Mouse (Mus musculus) gastrocnemius, postnatal 36 days (tissue): ENCODE results near the gene Glt28d2. TPM values are rescaled to one million over a fixed set of nuclear protein-coding genes. Genes with fewer than 3 reads are reported as not detected.
"Not testable (repeated sequence)": the region's sequence is repeated elsewhere in the genome, so short reads cannot be mapped to it uniquely, and the experiment has no call there.

Source experiments
- DNase-seq, 2 experiments: peaks; one replicate each; pipeline ENCODE4 v3.0.0; 2022
- intact Hi-C: fragments of 180-260 bp; cut with DNase I; formaldehyde crosslinking; loops from one replicate; pipeline ENCODE4 v1.15.1; 2025
- long read RNA-seq, 2 experiments: library from polyadenylated mRNA; stranded (forward); transcript quantifications; one replicate each; pipeline ENCODE4 v2.0.0; 2021
- total RNA-seq, 2 experiments: library from RNA; stranded (reverse); gene quantifications; 2 replicates each; pipeline ENCODE4 v1.2.3; 2021

The Glt28d2 gene
- total RNA-seq = 1 to 10 TPM; 5.3 to 8.5 TPM
- long read RNA-seq, experiment 1, partial matches to known transcripts = 0 of 3 reads
- long read RNA-seq, experiment 1, other reads (novel, unspliced or antisense) = 1 of 3 reads
- long read RNA-seq, experiment 2, transcript Glt28d2-201 (2 exons, 2,732 nt) = major isoform, 8 of 11 reads
- long read RNA-seq, experiment 2, partial matches to known transcripts = 0 of 11 reads
- long read RNA-seq, experiment 2, other reads (novel, unspliced or antisense) = 3 of 11 reads

GRCm38 (mm10) chr3:85887239-85887827, at the start of gene Glt28d2, which contains the start of gene Gm37240:
Glt28d2 (minus strand) TSS chr3:85887516.
Gm37240 (minus strand) TSS chr3:85887518.
- intact Hi-C loops = no loop called here
- peak; percentile 71 to 82 for DNase-seq

- intact Hi-C loops = no loop called here
- no peak for DNase-seq
Observed at GRCm38 (mm10) chr3:85933586-85933985, 46.3 kb upstream of the Glt28d2 start.

GRCm38 (mm10) chr3:85931859-85932258, 44.5 kb upstream of the Glt28d2 start:
- intact Hi-C loops = no loop called here
- DNase-seq = no peak

- DNase-seq = no peak
- intact Hi-C loops = no loop called here
Observed at GRCm38 (mm10) chr3:85930671-85931255, 43.4 kb upstream of the Glt28d2 start.

GRCm38 (mm10) chr3:85929711-85930110, 42.4 kb upstream of the Glt28d2 start:
- no peak for DNase-seq
- intact Hi-C loops = loop anchor here (10.0 kb wide), 1 partner anchor 1005 kb away; no protein-coding TSS in a partner anchor

- intact Hi-C loops = loop anchor here (10.0 kb wide), 1 partner anchor 1003 kb away; no protein-coding TSS in a partner anchor
- DNase-seq = peak; percentile 29 to 46
Observed at GRCm38 (mm10) chr3:85928140-85928611, 40.9 kb upstream of the Glt28d2 start.

- intact Hi-C loops = loop anchor here (10.0 kb wide), 1 partner anchor 1002 kb away; no protein-coding TSS in a partner anchor
Observed at GRCm38 (mm10) chr3:85927296-85927695, 40.0 kb upstream of the Glt28d2 start.

GRCm38 (mm10) chr3:85923954-85924945, 36.9 kb upstream of the Glt28d2 start:
- DNase-seq = peak; percentile 74 to 76
- intact Hi-C loops = loop anchor here (5.0 to 10.0 kb wide), 3 partner anchors 203 to 999 kb away; partner anchors contain the start of gene Gatb

More at GRCm38 (mm10) chr3:85927296-85927695, 40.0 kb upstream of the Glt28d2 start:
- no peak for DNase-seq

- intact Hi-C loops = loop anchor here (5.0 to 10.0 kb wide), 3 partner anchors 204 to 999 kb away; partner anchors contain the start of gene Gatb
- no peak for DNase-seq
Observed at GRCm38 (mm10) chr3:85923343-85923742, 36.0 kb upstream of the Glt28d2 start.

- peak in 1 of 2 experiments; percentile 9 for DNase-seq
- intact Hi-C loops = loop anchor here (5.0 to 10.0 kb wide), 3 partner anchors 205 to 998 kb away; partner anchors contain the start of gene Gatb
Observed at GRCm38 (mm10) chr3:85922331-85922730, 35.0 kb upstream of the Glt28d2 start.

- intact Hi-C loops = loop anchor here (5.0 to 10.0 kb wide), 3 partner anchors 207 to 996 kb away; partner anchors contain the start of gene Gatb
- not testable (repeated sequence) for DNase-seq
Observed at GRCm38 (mm10) chr3:85920671-85921070, 33.4 kb upstream of the Glt28d2 start.

GRCm38 (mm10) chr3:85917600-85917999, 30.3 kb upstream of the Glt28d2 start:
- intact Hi-C loops = no loop called here
- DNase-seq = peak in 1 of 2 experiments; percentile 21

- intact Hi-C loops = no loop called here
- DNase-seq = no peak
Observed at GRCm38 (mm10) chr3:85914806-85915205, 27.5 kb upstream of the Glt28d2 start.

- no peak for DNase-seq
- intact Hi-C loops = no loop called here
Observed at GRCm38 (mm10) chr3:85907136-85907535, 19.8 kb upstream of the Glt28d2 start.

GRCm38 (mm10) chr3:85904371-85904770, 17.1 kb upstream of the Glt28d2 start:
- no peak for DNase-seq
- intact Hi-C loops = no loop called here

GRCm38 (mm10) chr3:85895020-85895419, 7.7 kb upstream of the Glt28d2 start:
- intact Hi-C loops = no loop called here
- no peak for DNase-seq

GRCm38 (mm10) chr3:85891571-85891970, 4.3 kb upstream of the Glt28d2 start:
- DNase-seq = no peak
- intact Hi-C loops = no loop called here

GRCm38 (mm10) chr3:85888221-85888671, 930 bp upstream of the Glt28d2 start:
- intact Hi-C loops = no loop called here
- peak; percentile 37 to 68 for DNase-seq

GRCm38 (mm10) chr3:85886636-85887238, 579 bp downstream of the Glt28d2 start:
- DNase-seq = peak; percentile 26 to 35
- intact Hi-C loops = no loop called here
